Mouse (Mus musculus) intestine, postnatal 0 days (tissue): ENCODE data around the gene Zbtb38. TPM values are rescaled to one million over a fixed set of nuclear protein-coding genes. Genes with fewer than 3 reads are reported as not detected.

Experiments
- ATAC-seq: fragments of 200-750 bp; cut with Nextera tagmentation; 2 replicates; pipeline ENCODE4 v1.8.0; 2017; ENCODE audit warnings: mild to moderate bottlenecking, moderate TSS enrichment, moderate library complexity
- H3K27ac ChIP-seq: fragments of 300-500 bp; sonication (generic); 2 replicates; pipeline ENCODE4 v1.5.1; 2014; ENCODE audit warnings: mild to moderate bottlenecking, low read depth, low read length, moderate library complexity
- H3K27me3 ChIP-seq: fragments of 300-500 bp; sonication (generic); replicated peaks from 2 replicates; pipeline ENCODE4 v1.6.1; 2014; ENCODE audit warnings: low read length, mixed read lengths; ENCODE audit not compliant: control insufficient read depth, insufficient read depth
- H3K36me3 ChIP-seq: fragments of 300-500 bp; sonication (generic); 2 replicates; pipeline ENCODE4 v1.6.1; 2014; ENCODE audit warnings: mild to moderate bottlenecking, moderate library complexity; ENCODE audit not compliant: control insufficient read depth, insufficient read depth
- H3K4me1 ChIP-seq: fragments of 300-500 bp; sonication (generic); replicated peaks from 2 replicates; pipeline ENCODE4 v1.6.1; 2014; ENCODE audit warnings: antibody characterized with exemption, low read length, mixed read lengths; ENCODE audit not compliant: control insufficient read depth, insufficient read depth
- H3K4me2 ChIP-seq: fragments of 300-500 bp; sonication (generic); replicated peaks from 2 replicates; pipeline ENCODE4 v1.6.1; 2014; ENCODE audit warnings: low read depth, mild to moderate bottlenecking, moderate library complexity
- H3K4me3 ChIP-seq: fragments of 300-500 bp; sonication (generic); 2 replicates; pipeline ENCODE4 v1.5.1; 2014; ENCODE audit warnings: low read depth, low read length
- H3K9ac ChIP-seq: fragments of 300-500 bp; sonication (generic); 2 replicates; pipeline ENCODE4 v1.6.1; 2014; ENCODE audit warnings: mild to moderate bottlenecking, low read depth, low read length
- H3K9me3 ChIP-seq: fragments of 300-500 bp; sonication (generic); 2 replicates; pipeline ENCODE4 v1.6.1; 2016; ENCODE audit warnings: mixed run types; ENCODE audit not compliant: control insufficient read depth
- CTCF ChIP-seq: sonication (generic); IDR thresholded peaks from 2 replicates; pipeline ENCODE4 v1.5.1; 2016; ENCODE audit warnings: low read depth, mild to moderate bottlenecking, control low read depth, antibody characterized with exemption, moderate library complexity
- WGBS: fragments of 180-500 bp; shearing (Covaris S2); extraction: QIAGEN DNeasy Blood & Tissue Kit; methylation state at CpG from one replicate; pipeline ENCODE4 v1.1.7; 2014; 5-methylcytosine and 5-hydroxymethylcytosine counted together
- polyA plus RNA-seq: library from polyadenylated mRNA; unstranded; fragments of >200 nt; fragmentation: Nextera tagmentation; extraction: Ambion mirVana; gene quantifications from 2 replicates; pipeline ENCODE4 v1.2.1, GENCODE M21; 2015

Zbtb38 gene
- polyA plus RNA-seq, 1 experiment from 2014 or later, result 18.5 TPM

DNA sequence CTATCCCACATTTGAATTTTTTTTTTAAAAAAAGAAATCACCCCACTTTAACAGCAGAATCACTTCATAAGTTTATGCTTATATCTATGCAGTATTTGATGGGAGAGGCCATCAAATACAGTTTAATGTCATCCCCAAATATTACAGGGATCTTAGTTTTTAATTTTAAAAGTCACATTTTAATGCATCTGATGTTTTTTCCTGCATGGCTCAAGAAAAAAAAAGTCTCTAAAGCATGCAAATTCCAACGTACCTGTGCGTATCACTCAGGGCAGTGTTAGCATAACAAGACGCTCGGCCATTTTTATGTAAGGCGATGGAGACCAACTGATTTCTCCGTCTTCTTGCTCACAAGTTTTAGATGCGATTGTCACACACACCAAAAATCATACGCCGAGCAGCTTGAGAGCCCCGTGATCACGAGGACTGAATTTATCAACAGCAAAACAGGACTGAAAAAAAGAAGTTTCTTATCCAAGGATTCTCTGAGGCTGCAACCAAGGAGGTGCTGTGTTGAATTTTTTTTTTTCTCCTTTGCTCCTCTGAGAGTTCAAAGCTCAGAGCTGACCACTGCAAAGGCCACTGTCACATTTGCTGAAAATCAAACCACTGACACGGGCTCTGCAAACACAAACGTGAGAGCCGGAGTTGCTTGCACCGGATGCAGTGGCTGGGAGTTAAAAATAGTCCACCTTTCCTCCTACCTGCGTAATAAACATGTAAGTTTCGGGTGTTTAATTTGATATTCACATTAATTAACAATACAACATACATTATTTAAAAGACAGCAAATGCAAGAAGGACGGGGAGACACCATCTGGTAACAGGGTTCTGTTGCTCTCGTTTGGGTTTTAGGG lies 21.4 kb downstream of the Zbtb38 start:
- Histone ChIP-seq H3K4me1 (no peaks in the 10 kb centered on the region), H3K9ac (no peak overlapping the region), H3K4me3 (no peak overlapping the region), H3K27me3 (no peaks in the 10 kb centered on the region), H3K36me3 (no peaks in the 10 kb centered on the region), H3K27ac (no peak overlapping the region), H3K4me2 (no peak overlapping the region), H3K9me3 (no peaks in the 10 kb centered on the region)
- ATAC-seq, result no peak
- WGBS, result 86% methylated on average over 19 of the region's 19 CpGs
- TF ChIP-seq CTCF, result no peak

DNA sequence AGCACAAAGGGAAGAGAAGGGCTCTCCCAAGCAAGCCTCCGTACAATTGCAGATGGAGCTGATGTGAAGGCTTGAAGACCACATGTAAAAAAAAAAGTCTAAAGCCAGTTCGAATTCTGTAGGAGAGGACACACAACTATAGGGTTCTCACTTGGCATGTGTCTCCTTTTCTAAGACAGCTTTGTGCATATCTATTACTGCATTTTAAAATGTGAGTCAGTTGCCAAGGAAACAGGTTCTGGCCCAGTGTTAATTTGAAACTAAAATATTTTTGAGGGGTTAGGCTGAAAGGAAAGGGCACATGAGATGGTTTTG lies 22.4 kb downstream of the Zbtb38 start:
- TF ChIP-seq CTCF, result no peak
- no peaks in the 10 kb centered on the region for H3K9me3 ChIP-seq

GRCm38 (mm10) chr9:96729537-96730310 lies 22.9 kb downstream of the Zbtb38 start:
- ATAC-seq, result no peak
- 80% methylated on average over 10 of the region's 10 CpGs for WGBS
- TF ChIP-seq CTCF, result no peak

More for the DNA sequence above, 22.4 kb downstream of the Zbtb38 start:
- WGBS, result 91% methylated on average over 2 of the region's 2 CpGs
- no peaks in the 10 kb centered on the region for H3K36me3 ChIP-seq
- no peak overlapping the region for H3K27ac ChIP-seq
- no peaks in the 10 kb centered on the region for H3K27me3 ChIP-seq
- H3K9ac ChIP-seq, result no peak overlapping the region
- H3K4me2 ChIP-seq, result no peak overlapping the region
- no peak overlapping the region for H3K4me3 ChIP-seq
- H3K4me1 ChIP-seq, result no peaks in the 10 kb centered on the region
- ATAC-seq, result no peak

GRCm38 (mm10) chr9:96728338-96729162 lies 24.1 kb downstream of the Zbtb38 start:
- Histone ChIP-seq H3K9me3 (no peaks in the 10 kb centered on the region), H3K9ac (no peak overlapping the region), H3K36me3 (no peaks in the 10 kb centered on the region), H3K4me1 (no peaks in the 10 kb centered on the region), H3K27me3 (no peaks in the 10 kb centered on the region), H3K4me2 (no peak overlapping the region), H3K4me3 (no peak overlapping the region), H3K27ac (no peak overlapping the region)
- TF ChIP-seq CTCF, result no peak
- no peak for ATAC-seq
- 67% methylated on average over 16 of the region's 16 CpGs for WGBS

More at GRCm38 (mm10) chr9:96729537-96730310, 22.9 kb downstream of the Zbtb38 start:
- no peaks in the 10 kb centered on the region for H3K4me1 ChIP-seq
- no peak overlapping the region for H3K4me2 ChIP-seq
- H3K27ac ChIP-seq, result no peak overlapping the region
- no peak overlapping the region for H3K9ac ChIP-seq
- H3K4me3 ChIP-seq, result no peak overlapping the region
- H3K36me3 ChIP-seq, result no peaks in the 10 kb centered on the region
- no peaks in the 10 kb centered on the region for H3K27me3 ChIP-seq
- H3K9me3 ChIP-seq, result no peaks in the 10 kb centered on the region

DNA sequence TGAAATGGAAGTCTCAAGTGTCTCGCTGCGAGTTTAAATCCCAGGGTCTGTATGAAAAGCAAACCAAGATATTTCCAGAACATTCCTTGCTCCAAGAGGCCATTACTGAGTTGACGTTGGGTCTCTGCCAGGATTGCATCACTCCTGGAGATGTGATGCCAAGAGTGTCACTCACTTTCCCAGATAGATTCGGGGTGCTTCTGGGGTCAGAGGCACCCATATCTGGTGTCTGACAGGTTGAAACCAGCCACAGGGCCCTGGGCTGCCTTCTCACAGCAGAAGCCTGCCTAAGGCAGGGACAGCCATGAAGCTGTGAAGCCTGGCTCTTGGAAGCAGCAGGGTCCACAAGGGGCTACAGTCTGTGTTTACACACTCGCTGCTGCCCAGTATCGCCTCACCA lies 24.9 kb downstream of the Zbtb38 start:
- no peak for TF ChIP-seq CTCF
- whole genome bisulfite sequencing, result 74% methylated on average over 6 of the region's 6 CpGs
- H3K4me3 ChIP-seq, result no peak overlapping the region

More for the DNA sequence above, 24.9 kb downstream of the Zbtb38 start:
- no peak for ATAC-seq
- no peaks in the 10 kb centered on the region for H3K27me3 ChIP-seq
- H3K4me2 ChIP-seq, result no peak overlapping the region
- no peak overlapping the region for H3K27ac ChIP-seq
- no peaks in the 10 kb centered on the region for H3K9me3 ChIP-seq
- no peak overlapping the region for H3K9ac ChIP-seq
- H3K4me1 ChIP-seq, result no peaks in the 10 kb centered on the region
- H3K36me3 ChIP-seq, result no peaks in the 10 kb centered on the region
